Mouse (Mus musculus): Measurements from ENCODE around the gene Mcur1. TPM values are rescaled to one million over a fixed set of nuclear protein-coding genes. Genes with fewer than 3 reads are reported as not detected.

Gene Mcur1
- polyA plus RNA-seq, 1 experiment = 13.5 TPM

DNA sequence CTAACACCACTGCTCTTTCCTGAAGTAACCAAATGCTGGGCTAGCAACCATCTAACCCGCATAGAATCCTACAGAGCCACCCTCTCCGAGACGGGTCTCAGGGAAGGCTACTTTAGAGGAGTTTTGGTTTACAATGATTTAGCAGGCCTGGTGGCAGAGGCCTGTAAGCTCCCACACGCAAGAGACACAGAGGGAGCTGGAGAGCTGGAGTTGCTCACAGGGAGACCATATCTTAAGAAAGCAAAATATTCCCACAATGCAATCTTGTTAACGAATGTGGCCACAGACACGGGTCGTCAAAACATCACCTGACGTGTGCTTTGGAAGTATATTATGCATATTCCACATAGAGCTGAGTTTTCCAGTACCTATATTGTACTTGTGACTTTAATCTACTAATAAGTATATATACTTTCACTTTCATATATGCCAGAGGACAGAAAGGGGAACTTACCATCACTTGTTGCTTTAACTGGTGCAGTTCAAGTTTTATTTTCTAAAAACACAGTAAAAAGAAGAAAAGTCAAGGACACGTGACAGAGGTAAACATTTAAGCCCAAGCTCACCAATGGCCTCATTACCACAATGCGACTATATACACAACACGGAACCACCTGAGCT, 10.8 kb downstream of the Mcur1 start:
- WGBS = 22% methylated on average over 11 of the region's 11 CpGs
- peaks cover 4% of the 10 kb centered on the region for H3K4me1 ChIP-seq (ENCODE audit: control insufficient read depth, insufficient read depth, low read length)
- peak overlapping the region; percentile 40; the same call in 1 of the 2 replicates for H3K27ac ChIP-seq (ENCODE audit: control insufficient read depth, insufficient read depth, low read depth, low read length, poor library complexity)
- TF ChIP-seq CTCF (IDR thresholded peaks at IDR 0.05; ENCODE audit: control insufficient read depth, insufficient read depth, low read length) (no peak), POLR2A (IDR thresholded peaks at IDR 0.05; ENCODE audit: borderline replicate concordance, control insufficient read depth, low read depth, low read length) (no peak)
- peak overlapping the region; percentile 50 for H3K4me3 ChIP-seq (replicated peaks; ENCODE audit: control insufficient read depth, low read depth, low read length)

DNA sequence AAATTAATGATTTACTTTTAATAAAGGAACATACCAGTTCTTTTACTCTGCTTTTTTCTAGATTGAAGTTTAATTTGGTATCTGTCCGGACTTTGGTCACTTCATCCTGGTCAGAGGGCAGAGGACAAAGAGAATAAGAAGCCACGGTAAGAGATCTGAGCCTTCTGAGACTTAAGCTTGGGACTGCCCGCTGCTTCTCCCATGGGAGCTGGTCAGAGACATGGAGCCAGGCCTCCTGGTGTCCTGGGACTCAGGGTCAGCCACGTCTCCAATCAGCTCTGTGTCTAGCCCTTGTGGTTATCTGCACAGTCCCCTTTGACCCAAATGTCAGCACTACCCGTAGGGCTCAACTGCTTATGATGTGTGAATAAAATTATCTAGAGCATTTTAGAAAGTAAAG, 11.4 kb downstream of the Mcur1 start:
- 80% methylated on average over 5 of the region's 5 CpGs for WGBS
- peaks cover 4% of the 10 kb centered on the region for H3K4me1 ChIP-seq (ENCODE audit: control insufficient read depth, insufficient read depth, low read length)

DNA sequence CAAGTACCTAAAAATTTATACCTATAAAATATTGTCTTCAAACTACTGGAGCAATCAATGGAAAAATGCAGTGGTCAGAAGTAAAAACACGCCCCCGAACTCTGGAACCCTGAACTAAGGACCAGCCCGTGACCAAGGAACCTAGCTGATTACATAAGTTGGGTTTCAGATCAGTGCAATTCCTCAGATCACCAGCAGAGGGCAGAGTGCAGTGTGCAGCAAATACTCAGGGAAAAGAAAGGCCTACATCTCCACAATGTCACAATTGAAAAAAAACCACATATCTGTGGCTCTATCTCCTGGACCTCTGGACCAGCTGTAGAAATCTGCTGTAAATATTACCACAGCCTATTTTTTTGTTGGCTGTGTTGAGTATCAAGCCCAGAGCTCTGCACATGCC, 13.1 kb downstream of the Mcur1 start:
- H3K27ac ChIP-seq (ENCODE audit: control insufficient read depth, insufficient read depth, low read depth, low read length, poor library complexity) = no peak overlapping the region
- WGBS = 7% methylated on average over 3 of the region's 3 CpGs
- no peak for TF ChIP-seq POLR2A (IDR thresholded peaks at IDR 0.05; ENCODE audit: borderline replicate concordance, control insufficient read depth, low read depth, low read length)
- TF ChIP-seq CTCF (IDR thresholded peaks at IDR 0.05; ENCODE audit: control insufficient read depth, insufficient read depth, low read length) = peak; percentile 67
- H3K4me3 ChIP-seq (replicated peaks; ENCODE audit: control insufficient read depth, low read depth, low read length) = no peak overlapping the region
- peaks cover 4% of the 10 kb centered on the region for H3K4me1 ChIP-seq (ENCODE audit: control insufficient read depth, insufficient read depth, low read length)

More for the DNA sequence above, 11.4 kb downstream of the Mcur1 start:
- H3K4me3 ChIP-seq (replicated peaks; ENCODE audit: control insufficient read depth, low read depth, low read length) = no peak overlapping the region
- H3K27ac ChIP-seq (ENCODE audit: control insufficient read depth, insufficient read depth, low read depth, low read length, poor library complexity) = no peak overlapping the region
- TF ChIP-seq CTCF (IDR thresholded peaks at IDR 0.05; ENCODE audit: control insufficient read depth, insufficient read depth, low read length) (no peak), POLR2A (IDR thresholded peaks at IDR 0.05; ENCODE audit: borderline replicate concordance, control insufficient read depth, low read depth, low read length) (no peak)

DNA sequence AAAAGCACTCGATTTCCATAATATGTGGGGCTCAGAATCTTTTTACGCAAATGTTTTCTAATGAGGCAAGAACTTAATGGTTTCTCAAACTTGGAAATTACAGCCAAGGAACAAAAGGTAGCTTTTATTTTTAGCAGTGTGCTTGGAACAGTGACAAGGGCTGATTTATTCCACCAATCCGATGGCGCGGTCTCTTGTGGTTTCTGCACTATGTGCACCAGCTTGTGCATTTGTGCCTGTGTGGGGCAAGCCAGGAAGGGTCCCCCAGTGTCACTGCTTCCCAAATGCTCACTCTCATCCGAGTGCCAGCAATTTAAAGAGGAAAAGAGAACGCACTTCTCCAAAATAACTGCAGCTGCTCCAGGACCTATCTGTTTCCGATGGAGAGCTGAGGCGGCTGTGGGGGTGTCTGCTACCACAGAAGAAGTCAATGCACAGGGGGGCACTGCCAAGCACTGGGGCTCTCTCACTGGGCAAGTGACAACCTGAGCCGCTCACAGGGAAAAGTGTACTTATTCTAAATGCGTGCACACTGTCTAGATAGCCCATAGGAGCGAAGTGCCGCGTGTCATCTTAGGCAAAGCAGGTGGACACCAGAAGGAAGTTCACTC, 19.7 kb downstream of the Mcur1 start:
- H3K4me1 ChIP-seq (ENCODE audit: control insufficient read depth, insufficient read depth, low read length) = no peaks in the 10 kb centered on the region
- no peak overlapping the region for H3K4me3 ChIP-seq (replicated peaks; ENCODE audit: control insufficient read depth, low read depth, low read length)
- no peak overlapping the region for H3K27ac ChIP-seq (ENCODE audit: control insufficient read depth, insufficient read depth, low read depth, low read length, poor library complexity)
- WGBS = 10% methylated on average over 14 of the region's 14 CpGs
- TF ChIP-seq CTCF (IDR thresholded peaks at IDR 0.05; ENCODE audit: control insufficient read depth, insufficient read depth, low read length) (no peak), POLR2A (IDR thresholded peaks at IDR 0.05; ENCODE audit: borderline replicate concordance, control insufficient read depth, low read depth, low read length) (no peak)

DNA sequence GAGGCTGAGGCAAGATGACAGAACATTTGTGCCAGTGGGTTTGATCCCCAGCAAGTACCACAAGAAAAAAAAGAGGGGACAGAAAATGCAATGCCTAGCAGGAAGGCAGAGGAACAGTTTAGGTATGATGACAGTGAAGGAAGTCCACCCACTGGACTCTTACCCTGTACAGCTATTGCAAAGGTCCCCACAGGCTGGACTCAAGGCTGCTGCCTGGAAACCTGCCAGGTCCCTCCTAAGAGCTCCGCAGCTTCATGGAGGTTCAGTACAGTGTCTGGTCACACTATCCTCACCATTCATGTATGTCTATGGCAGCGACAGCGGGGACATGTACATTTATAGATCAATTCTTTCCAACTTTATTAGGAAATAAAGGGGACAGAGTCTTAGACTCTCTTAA, 20.6 kb downstream of the Mcur1 start:
- H3K4me3 ChIP-seq (replicated peaks; ENCODE audit: control insufficient read depth, low read depth, low read length) = no peak overlapping the region
- no peaks in the 10 kb centered on the region for H3K4me1 ChIP-seq (ENCODE audit: control insufficient read depth, insufficient read depth, low read length)
- no peak for TF ChIP-seq POLR2A (IDR thresholded peaks at IDR 0.05; ENCODE audit: borderline replicate concordance, control insufficient read depth, low read depth, low read length)
- no peak for TF ChIP-seq CTCF (IDR thresholded peaks at IDR 0.05; ENCODE audit: control insufficient read depth, insufficient read depth, low read length)
- WGBS = 73% methylated on average over 3 of the region's 3 CpGs
- H3K27ac ChIP-seq (ENCODE audit: control insufficient read depth, insufficient read depth, low read depth, low read length, poor library complexity) = no peak overlapping the region

DNA sequence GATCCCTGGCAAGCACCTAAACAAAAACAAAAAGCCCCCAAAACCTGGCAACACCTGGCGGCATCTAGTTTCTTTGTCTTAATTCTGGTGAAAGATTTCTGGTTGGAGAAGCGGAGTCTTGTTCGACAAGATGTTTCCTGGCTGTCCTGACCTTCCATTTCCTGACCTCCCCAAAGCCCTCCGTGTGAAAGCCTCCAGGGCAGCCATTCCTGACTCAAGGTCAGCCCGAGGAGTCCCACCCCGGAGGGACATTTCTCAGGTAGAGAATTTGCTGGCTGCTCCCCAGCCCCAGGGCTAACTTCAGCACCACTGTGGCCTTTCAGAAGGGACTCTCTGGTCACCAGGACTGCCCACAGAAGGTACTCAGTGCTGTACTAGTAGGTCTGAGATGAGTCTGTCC, 22.1 kb downstream of the Mcur1 start:
- H3K4me3 ChIP-seq (replicated peaks; ENCODE audit: control insufficient read depth, low read depth, low read length) = no peak overlapping the region
- H3K27ac ChIP-seq (ENCODE audit: control insufficient read depth, insufficient read depth, low read depth, low read length, poor library complexity) = no peak overlapping the region
- whole genome bisulfite sequencing = 70% methylated on average over 6 of the region's 6 CpGs
- TF ChIP-seq POLR2A (IDR thresholded peaks at IDR 0.05; ENCODE audit: borderline replicate concordance, control insufficient read depth, low read depth, low read length) (no peak), CTCF (IDR thresholded peaks at IDR 0.05; ENCODE audit: control insufficient read depth, insufficient read depth, low read length) (no peak)
- no peaks in the 10 kb centered on the region for H3K4me1 ChIP-seq (ENCODE audit: control insufficient read depth, insufficient read depth, low read length)

DNA sequence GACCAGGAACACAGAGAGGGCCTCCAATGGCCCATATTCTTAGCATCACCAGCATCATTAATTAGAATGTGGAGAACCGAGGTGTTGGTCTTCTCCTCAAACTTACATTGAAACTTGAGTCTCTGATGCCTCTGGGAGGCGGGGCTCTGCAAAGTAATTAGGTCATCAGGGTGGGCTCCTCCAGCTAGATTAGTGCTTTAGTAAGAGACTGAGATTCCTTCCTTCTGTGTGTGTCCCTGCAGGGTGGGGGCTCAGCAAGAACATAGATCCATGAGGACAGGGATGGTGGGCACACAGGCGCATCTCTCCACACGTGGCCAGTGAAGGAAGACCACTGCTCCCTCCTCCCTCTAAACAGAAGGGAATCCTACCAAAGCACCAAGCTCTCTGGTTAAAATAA, 26.0 kb downstream of the Mcur1 start:
- no peaks in the 10 kb centered on the region; the same call in 1 of the 2 replicates for H3K4me1 ChIP-seq (ENCODE audit: control insufficient read depth, insufficient read depth, low read length)
- no peak for TF ChIP-seq POLR2A (IDR thresholded peaks at IDR 0.05; ENCODE audit: borderline replicate concordance, control insufficient read depth, low read depth, low read length)
- no peak for TF ChIP-seq CTCF (IDR thresholded peaks at IDR 0.05; ENCODE audit: control insufficient read depth, insufficient read depth, low read length)
- H3K4me3 ChIP-seq (replicated peaks; ENCODE audit: control insufficient read depth, low read depth, low read length) = no peak overlapping the region
- H3K27ac ChIP-seq (ENCODE audit: control insufficient read depth, insufficient read depth, low read depth, low read length, poor library complexity) = no peak overlapping the region
- 86% methylated on average over 4 of the region's 4 CpGs for WGBS

DNA sequence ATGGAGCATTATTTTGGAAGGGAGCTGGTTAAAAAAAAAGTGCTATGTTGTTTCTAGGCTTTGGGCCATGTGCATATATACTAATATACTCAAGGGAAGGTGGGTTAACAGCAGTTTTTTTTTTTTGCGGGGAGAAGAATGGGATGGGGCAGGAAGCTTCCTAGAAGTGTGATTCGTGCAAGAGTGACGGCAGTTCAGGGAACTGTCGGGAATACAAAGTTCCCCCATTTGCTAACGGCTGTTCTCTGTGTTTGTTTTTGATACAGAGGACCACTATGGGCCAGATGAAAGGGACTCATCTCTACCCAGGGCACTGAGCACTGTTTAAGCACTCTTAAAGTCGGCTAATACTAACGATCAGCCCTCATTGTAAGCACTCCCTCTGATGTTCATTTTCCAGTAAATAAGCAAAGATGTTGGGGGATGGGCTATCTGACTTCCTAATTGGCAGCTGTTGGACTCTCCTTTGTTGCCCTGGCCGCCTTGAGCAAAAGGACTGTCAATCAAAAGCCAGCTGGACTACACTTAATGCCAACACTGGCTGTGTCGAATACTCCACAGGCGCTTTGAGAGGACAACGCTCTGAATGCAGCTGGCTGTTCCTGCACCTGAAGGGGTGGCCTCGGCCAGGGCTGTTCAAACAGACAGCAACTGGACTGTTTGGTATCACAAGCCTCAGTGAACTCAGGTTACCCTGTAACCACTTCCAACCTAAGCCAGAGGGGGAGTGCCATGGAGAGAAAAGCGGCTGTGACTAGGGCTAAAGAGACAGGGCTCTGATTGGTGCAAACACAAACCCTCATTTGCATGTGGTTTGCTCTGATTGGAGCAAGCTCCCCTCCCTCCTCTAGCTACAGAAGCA, 28.9 kb downstream of the Mcur1 start:
- 11% methylated on average over 13 of the region's 13 CpGs for WGBS
- peak overlapping the region; percentile 19; the same call in 1 of the 2 replicates for H3K27ac ChIP-seq (ENCODE audit: control insufficient read depth, insufficient read depth, low read depth, low read length, poor library complexity)
- TF ChIP-seq CTCF (IDR thresholded peaks at IDR 0.05; ENCODE audit: control insufficient read depth, insufficient read depth, low read length) (no peak), POLR2A (IDR thresholded peaks at IDR 0.05; ENCODE audit: borderline replicate concordance, control insufficient read depth, low read depth, low read length) (no peak)
- H3K4me1 ChIP-seq (ENCODE audit: control insufficient read depth, insufficient read depth, low read length) = no peaks in the 10 kb centered on the region; the same call in 1 of the 2 replicates
- no peak overlapping the region for H3K4me3 ChIP-seq (replicated peaks; ENCODE audit: control insufficient read depth, low read depth, low read length)

All from bone marrow, adult 2 months (tissue).